Mouse (Mus musculus) heart, postnatal 0 days (tissue): ENCODE measurements around the gene Fgfr2. TPM values are rescaled to one million over a fixed set of nuclear protein-coding genes. Genes with fewer than 3 reads are reported as not detected.
A peak's percentile ranks its signal among the peaks of the same experiment; 100 is the strongest.

Source experiments
- ATAC-seq: fragments of 200-750 bp; cut with Nextera tagmentation; 2 replicates; pipeline ENCODE4 v1.8.0; 2017; ENCODE audit warnings: low read depth, moderate number of reproducible peaks, moderate library complexity; ENCODE audit not compliant: insufficient read depth
- DNase-seq: peaks from one replicate; pipeline ENCODE4 v3.0.0-alpha.2; 2016; ENCODE audit warnings: low spot score
- H3K27ac ChIP-seq: fragments of 300-500 bp; sonication (generic); 2 replicates; pipeline ENCODE4 v1.5.1; 2014; ENCODE audit warnings: low read depth, mild to moderate bottlenecking
- H3K27me3 ChIP-seq: fragments of 300-500 bp; sonication (generic); 2 replicates; pipeline ENCODE4 v1.6.1; 2014; ENCODE audit warnings: low read length, mixed read lengths; ENCODE audit not compliant: control insufficient read depth, insufficient read depth
- H3K36me3 ChIP-seq: fragments of 300-500 bp; sonication (generic); replicated peaks from 2 replicates; pipeline ENCODE4 v1.6.1; 2014; ENCODE audit warnings: low read length, mixed read lengths; ENCODE audit not compliant: control insufficient read depth, insufficient read depth
- H3K4me1 ChIP-seq: fragments of 300-500 bp; sonication (generic); 2 replicates; pipeline ENCODE4 v1.6.1; 2014; ENCODE audit warnings: antibody characterized with exemption; ENCODE audit not compliant: control insufficient read depth, insufficient read depth
- H3K4me2 ChIP-seq: fragments of 300-500 bp; sonication (generic); 2 replicates; pipeline ENCODE4 v1.6.1; 2014; ENCODE audit warnings: low read depth, mild to moderate bottlenecking, low read length, moderate library complexity
- H3K4me3 ChIP-seq: fragments of 300-500 bp; sonication (generic); 2 replicates; pipeline ENCODE4 v1.5.1; 2014; ENCODE audit warnings: low read depth, low read length
- H3K9ac ChIP-seq: fragments of 300-500 bp; sonication (generic); replicated peaks from 2 replicates; pipeline ENCODE4 v1.6.1; 2014; ENCODE audit warnings: low read depth, low read length, mixed read lengths
- H3K9me3 ChIP-seq: fragments of 300-500 bp; sonication (generic); replicated peaks from 2 replicates; pipeline ENCODE4 v1.6.1; 2016; ENCODE audit warnings: low read length; ENCODE audit not compliant: control insufficient read depth
- CTCF ChIP-seq: IDR thresholded peaks from 2 replicates; pipeline ENCODE4 v1.5.1; 2016; ENCODE audit warnings: antibody characterized with exemption, control low read depth, low read depth
- EP300 ChIP-seq: IDR thresholded peaks from 2 replicates; pipeline ENCODE4 v1.6.1; 2016; ENCODE audit warnings: antibody characterized with exemption, low read depth
- WGBS: fragments of 180-500 bp; shearing (Covaris S2); extraction: QIAGEN DNeasy Blood & Tissue Kit; methylation state at CpG from one replicate; pipeline ENCODE4 v1.1.7; 2014; 5-methylcytosine and 5-hydroxymethylcytosine counted together
- polyA plus RNA-seq: library from polyadenylated mRNA; unstranded; fragments of >200 nt; fragmentation: Nextera tagmentation; extraction: Ambion mirVana; gene quantifications from 2 replicates; pipeline ENCODE4 v1.2.1, GENCODE M21; 2015
- total RNA-seq: library from RNA; depleted of rRNA; stranded (reverse); fragments of >200 nt; gene quantifications from 2 replicates; pipeline ENCODE4 v1.2.3, GENCODE M21; 2014; ENCODE audit warnings: low replicate concordance

Gene Fgfr2
- total and polyA plus RNA-seq, 2 experiments from 2014 or later, result 3.8 to 11.5 TPM

DNA sequence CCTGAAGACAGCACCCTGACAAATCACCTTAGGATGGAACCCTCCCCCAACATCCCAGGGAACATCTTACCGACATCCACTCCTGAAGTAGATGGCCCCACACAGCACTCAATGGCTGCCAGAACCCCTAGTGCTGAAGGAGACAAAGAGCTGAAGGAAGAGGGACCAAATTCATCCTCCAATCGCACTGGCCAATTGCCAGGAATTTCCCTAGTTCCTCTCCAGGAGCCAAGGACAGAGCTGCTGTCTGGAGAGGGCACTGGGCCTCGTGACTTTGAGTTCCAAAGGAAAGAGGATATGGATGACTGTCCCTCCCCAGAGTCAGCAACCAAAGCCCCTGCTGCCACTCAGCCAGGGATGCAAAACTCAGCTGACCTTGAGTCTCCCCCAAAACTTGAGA is 2501.2 kb downstream of the Fgfr2 start:
- H3K27me3 ChIP-seq, result no peaks in the 10 kb centered on the region
- no peaks in the 10 kb centered on the region for H3K36me3 ChIP-seq
- H3K4me2 ChIP-seq, result no peak overlapping the region
- H3K9me3 ChIP-seq, result no peaks in the 10 kb centered on the region
- ATAC-seq, result no peak
- no peak overlapping the region for H3K4me3 ChIP-seq
- peaks cover 11% of the 10 kb centered on the region; the same call in 1 of the 2 replicates for H3K4me1 ChIP-seq
- no peak for TF ChIP-seq CTCF
- no peak for TF ChIP-seq EP300
- DNase-seq, result no peak
- H3K27ac ChIP-seq, result no peak overlapping the region
- WGBS, result 23% methylated on average over 3 of the region's 3 CpGs
- no peak overlapping the region for H3K9ac ChIP-seq

DNA sequence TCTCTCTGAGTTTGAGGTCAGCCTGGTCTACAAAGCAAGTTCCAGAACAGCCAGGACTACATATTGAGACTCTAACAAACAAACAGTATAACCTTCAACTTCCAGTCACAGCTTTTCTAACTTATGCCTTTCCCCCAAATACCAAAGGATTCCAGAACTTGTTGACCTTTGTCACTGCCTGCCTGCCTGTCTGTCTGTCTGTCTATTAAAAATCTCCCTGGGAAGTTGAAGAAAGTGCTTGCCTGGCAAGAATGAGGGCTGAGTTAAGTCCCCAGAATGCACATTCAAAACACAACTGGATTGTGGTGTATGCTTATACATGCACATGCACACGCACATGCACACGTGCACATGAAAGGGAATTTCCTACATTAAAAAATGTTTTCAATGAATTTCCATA is 2502.1 kb downstream of the Fgfr2 start:
- 90% methylated on average over 2 of the region's 2 CpGs for WGBS

DNA sequence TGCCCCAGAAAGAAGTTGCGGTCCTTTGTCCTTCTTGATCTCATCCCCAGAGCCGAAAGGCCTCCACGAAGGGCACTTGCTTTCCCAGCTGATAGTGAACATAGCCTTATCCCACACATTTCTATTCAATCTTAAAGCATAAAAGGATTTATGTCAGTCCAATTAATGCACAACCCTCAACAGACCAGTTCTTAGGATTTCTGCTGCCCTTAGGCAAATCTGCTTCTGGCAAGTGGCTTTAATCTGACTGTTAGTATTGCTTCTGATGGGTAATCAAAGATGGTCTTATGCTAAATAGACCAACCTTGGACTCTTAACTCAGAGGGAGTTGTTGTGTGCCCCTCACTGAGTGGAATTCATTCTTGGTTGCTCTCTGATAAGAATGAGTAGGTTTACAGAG is 2505.6 kb downstream of the Fgfr2 start:
- 86% methylated on average over 3 of the region's 3 CpGs for WGBS
- no peak for ATAC-seq
- Histone ChIP-seq H3K4me2 (no peak overlapping the region), H3K4me1 (peaks cover 9% of the 10 kb centered on the region), H3K27me3 (no peaks in the 10 kb centered on the region), H3K36me3 (no peaks in the 10 kb centered on the region), H3K27ac (no peak overlapping the region), H3K9ac (no peak overlapping the region), H3K9me3 (no peaks in the 10 kb centered on the region), H3K4me3 (no peak overlapping the region)
- TF ChIP-seq EP300, result no peak
- no peak for TF ChIP-seq CTCF
- DNase-seq, result no peak

More for the DNA sequence above, 2502.1 kb downstream of the Fgfr2 start:
- H3K4me2 ChIP-seq, result no peak overlapping the region
- H3K4me3 ChIP-seq, result no peak overlapping the region
- no peak overlapping the region for H3K27ac ChIP-seq
- H3K4me1 ChIP-seq, result peaks cover 11% of the 10 kb centered on the region; the same call in 1 of the 2 replicates
- TF ChIP-seq EP300 (no peak), CTCF (no peak)
- no peaks in the 10 kb centered on the region for H3K36me3 ChIP-seq
- DNase-seq (no peak), ATAC-seq (no peak)
- no peaks in the 10 kb centered on the region for H3K27me3 ChIP-seq
- H3K9ac ChIP-seq, result no peak overlapping the region
- H3K9me3 ChIP-seq, result no peaks in the 10 kb centered on the region

DNA sequence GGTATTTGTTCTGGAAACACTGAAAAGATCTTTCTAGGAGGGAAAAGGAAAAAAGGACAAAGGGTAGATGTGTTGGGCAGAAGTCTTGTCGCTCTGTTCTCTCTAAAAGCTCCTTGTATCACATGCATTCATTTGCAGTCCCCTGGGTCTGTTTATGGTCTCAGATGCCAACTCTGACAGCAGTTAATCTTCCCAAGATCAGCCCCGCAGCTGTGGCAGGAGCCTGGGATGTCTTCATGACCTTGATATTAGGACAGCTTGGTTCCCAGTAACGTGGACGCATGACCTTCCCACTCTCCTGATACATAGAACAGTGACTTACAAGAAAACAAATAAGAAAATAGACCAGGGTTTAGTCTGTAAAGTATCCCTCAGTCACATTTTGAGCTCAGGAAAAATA is 2509.2 kb downstream of the Fgfr2 start:
- Histone ChIP-seq H3K36me3 (no peaks in the 10 kb centered on the region), H3K27ac (no peak overlapping the region), H3K9me3 (no peaks in the 10 kb centered on the region), H3K4me1 (peaks cover 5% of the 10 kb centered on the region; the same call in 1 of the 2 replicates), H3K4me3 (no peak overlapping the region), H3K9ac (no peak overlapping the region), H3K27me3 (no peaks in the 10 kb centered on the region), H3K4me2 (no peak overlapping the region)
- DNase-seq (no peak), ATAC-seq (no peak)
- TF ChIP-seq CTCF (no peak), EP300 (no peak)
- WGBS, result 57% methylated on average over 4 of the region's 4 CpGs

DNA sequence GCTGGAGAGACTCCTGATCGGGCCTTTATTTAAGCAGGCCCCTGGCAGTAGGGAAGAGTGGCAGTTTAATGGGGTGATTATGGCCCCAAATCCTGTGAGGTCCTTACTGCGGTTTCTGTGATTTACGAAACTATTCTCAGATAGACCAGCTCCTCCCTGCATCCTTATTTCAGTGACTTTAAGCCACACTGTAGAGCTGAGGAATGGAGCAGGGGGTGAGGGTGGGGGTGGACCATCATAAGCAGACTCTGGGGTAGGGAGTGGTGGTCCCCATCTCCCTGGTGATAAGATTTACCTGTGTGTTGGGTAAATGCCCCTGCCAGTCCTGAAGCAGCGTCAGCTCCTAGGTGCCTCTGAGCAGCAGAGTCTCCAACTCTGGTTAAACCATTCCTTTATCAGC is 2516.2 kb downstream of the Fgfr2 start:
- ATAC-seq (no peak), DNase-seq (no peak)
- H3K4me1 ChIP-seq, result no peaks in the 10 kb centered on the region
- 90% methylated on average over 4 of the region's 4 CpGs for WGBS
- no peak overlapping the region for H3K4me2 ChIP-seq
- H3K4me3 ChIP-seq, result no peak overlapping the region
- H3K9ac ChIP-seq, result no peak overlapping the region
- TF ChIP-seq EP300 (no peak), CTCF (no peak)
- H3K36me3 ChIP-seq, result no peaks in the 10 kb centered on the region
- H3K27ac ChIP-seq, result no peak overlapping the region
- H3K27me3 ChIP-seq, result no peaks in the 10 kb centered on the region
- H3K9me3 ChIP-seq, result no peaks in the 10 kb centered on the region

DNA sequence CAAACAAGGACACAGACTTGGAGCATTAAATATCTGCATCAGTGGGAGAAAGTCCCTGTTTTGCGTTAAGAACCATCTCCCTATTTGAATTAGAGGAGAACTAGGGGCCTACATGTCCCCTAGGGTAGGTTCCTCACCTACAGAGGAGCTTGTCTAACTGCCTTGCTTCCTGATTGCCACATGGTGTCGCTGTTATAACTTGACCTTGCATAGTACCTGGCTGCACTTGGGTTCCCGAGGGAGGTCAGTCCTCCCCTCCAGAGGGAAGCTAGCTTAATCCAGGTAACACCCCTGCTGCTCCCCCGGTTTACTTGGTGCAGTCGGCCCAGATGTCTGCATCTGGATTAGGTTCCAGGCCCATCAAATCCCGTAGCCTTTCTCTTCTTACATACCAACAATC is 2518.0 kb downstream of the Fgfr2 start:
- TF ChIP-seq CTCF (peak; percentile 85), EP300 (no peak)
- Histone ChIP-seq H3K36me3 (no peaks in the 10 kb centered on the region), H3K4me2 (no peak overlapping the region), H3K9me3 (no peaks in the 10 kb centered on the region), H3K27me3 (no peaks in the 10 kb centered on the region), H3K4me3 (no peak overlapping the region), H3K9ac (no peak overlapping the region), H3K27ac (no peak overlapping the region), H3K4me1 (no peaks in the 10 kb centered on the region)
- 17% methylated on average over 6 of the region's 6 CpGs for WGBS
- DNase-seq (peak; percentile 63), ATAC-seq (peak; percentile 62)
